Mouse (Mus musculus) limb, embryonic 13.5 days (tissue): ENCODE measurements around the gene Atat1. TPM values are rescaled to one million over a fixed set of nuclear protein-coding genes. Genes with fewer than 3 reads are reported as not detected.

Experiments used
- ATAC-seq: fragments of 200-750 bp; cut with Nextera tagmentation; 2 replicates; pipeline ENCODE4 v1.8.0; 2017; ENCODE audit warnings: low read depth, moderate number of reproducible peaks, moderate TSS enrichment; ENCODE audit not compliant: low FRiP score
- H3K27ac ChIP-seq: fragments of 300-500 bp; sonication (generic); 2 replicates; pipeline ENCODE4 v1.5.1; 2015; ENCODE audit warnings: inconsistent platforms, mild to moderate bottlenecking, moderate library complexity
- H3K27me3 ChIP-seq: fragments of 300-500 bp; sonication (generic); 2 replicates; pipeline ENCODE4 v1.6.1; 2015; ENCODE audit warnings: mild to moderate bottlenecking, inconsistent platforms
- H3K36me3 ChIP-seq: fragments of 300-500 bp; sonication (generic); 2 replicates; pipeline ENCODE4 v1.6.1; 2015; ENCODE audit warnings: inconsistent platforms, mild to moderate bottlenecking, moderate library complexity
- H3K4me1 ChIP-seq: fragments of 300-500 bp; sonication (generic); 2 replicates; pipeline ENCODE4 v1.6.1; 2015; ENCODE audit warnings: inconsistent platforms
- H3K4me2 ChIP-seq: fragments of 300-500 bp; sonication (generic); replicated peaks from 2 replicates; pipeline ENCODE4 v1.6.1; 2015; ENCODE audit warnings: inconsistent platforms, mild to moderate bottlenecking, moderate library complexity
- H3K4me3 ChIP-seq: fragments of 300-500 bp; sonication (generic); 2 replicates; pipeline ENCODE4 v1.5.1; 2015; ENCODE audit warnings: moderate library complexity, mild to moderate bottlenecking, inconsistent platforms
- H3K9ac ChIP-seq: fragments of 300-500 bp; sonication (generic); 2 replicates; pipeline ENCODE4 v1.6.1; 2015; ENCODE audit warnings: mild to moderate bottlenecking, inconsistent platforms
- H3K9me3 ChIP-seq: fragments of 300-500 bp; sonication (generic); 2 replicates; pipeline ENCODE4 v1.6.1; 2016; ENCODE audit warnings: inconsistent platforms
- WGBS: fragments of 180-500 bp; shearing (Covaris S2); methylation state at CpG from one replicate; pipeline ENCODE4 v1.1.7; 2015; 5-methylcytosine and 5-hydroxymethylcytosine counted together
- polyA plus RNA-seq: library from polyadenylated mRNA; unstranded; fragments of >200 nt; fragmentation: Nextera tagmentation; extraction: Ambion mirVana; gene quantifications from 2 replicates; pipeline ENCODE4 v1.2.1, GENCODE M21; 2015

Gene Atat1
- polyA plus RNA-seq, 1 experiment from 2014 or later: 139 TPM

DNA sequence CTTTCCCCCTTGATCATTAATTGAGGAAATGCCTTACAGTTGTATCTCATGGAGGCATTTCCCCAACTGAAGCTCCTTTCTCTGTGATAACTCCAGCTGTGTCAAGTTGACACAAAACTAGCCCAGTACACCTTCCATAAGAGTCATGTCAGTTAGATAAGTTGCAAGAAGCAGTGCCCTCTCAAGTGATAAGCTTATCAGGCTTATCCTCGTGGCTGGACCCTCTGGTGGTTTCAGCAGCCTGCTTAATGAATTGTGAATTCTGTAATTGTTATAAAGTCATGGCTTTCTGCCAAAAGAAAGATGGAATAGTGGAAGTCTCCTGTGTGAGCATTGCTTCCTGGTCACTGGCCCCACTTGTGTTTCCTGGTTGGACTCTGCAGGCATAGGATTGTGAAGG, 17.6 kb upstream of the Atat1 start:
- WGBS: 87% methylated on average over 1 of the region's 1 CpGs
- Histone ChIP-seq H3K27me3 (no peaks in the 10 kb centered on the region), H3K4me3 (no peak overlapping the region), H3K9me3 (no peaks in the 10 kb centered on the region), H3K4me1 (no peaks in the 10 kb centered on the region), H3K4me2 (no peak overlapping the region), H3K27ac (no peak overlapping the region), H3K36me3 (peaks cover 87% of the 10 kb centered on the region), H3K9ac (no peak overlapping the region)
- no peak for ATAC-seq

- Histone ChIP-seq H3K9ac (no peak overlapping the region), H3K36me3 (peaks cover 60% of the 10 kb centered on the region), H3K4me3 (no peak overlapping the region), H3K4me1 (peaks cover 22% of the 10 kb centered on the region), H3K27me3 (no peaks in the 10 kb centered on the region), H3K9me3 (no peaks in the 10 kb centered on the region), H3K27ac (no peak overlapping the region), H3K4me2 (no peak overlapping the region)
- ATAC-seq: no peak
- WGBS: 90% methylated on average over 4 of the region's 4 CpGs
These were observed 13.4 kb upstream of the Atat1 start for GRCm38 (mm10) chr17:35923281-35923680.

DNA sequence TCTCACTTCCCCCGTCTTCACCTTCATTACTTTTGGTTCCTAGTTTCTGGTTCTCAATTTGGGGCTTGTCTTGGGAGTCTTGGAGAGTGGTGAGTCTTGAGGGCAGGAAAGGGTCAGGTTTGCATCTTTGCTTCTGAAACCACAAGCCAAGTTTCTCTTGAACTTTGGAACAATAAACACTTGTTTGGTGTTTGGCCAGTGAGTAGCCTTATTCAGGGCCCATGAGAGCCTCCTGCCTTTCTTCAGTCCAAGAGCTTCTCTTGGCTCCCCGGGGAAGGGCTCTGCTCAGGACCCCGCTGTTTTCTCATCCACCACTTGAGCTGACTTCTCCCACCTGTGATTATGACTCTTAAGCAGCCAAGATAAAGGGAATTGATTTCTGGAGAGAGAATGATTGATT, 12.7 kb upstream of the Atat1 start:
- Histone ChIP-seq H3K27me3 (no peaks in the 10 kb centered on the region), H3K36me3 (peaks cover 53% of the 10 kb centered on the region), H3K4me1 (peaks cover 22% of the 10 kb centered on the region), H3K27ac (no peak overlapping the region), H3K9me3 (no peaks in the 10 kb centered on the region), H3K4me2 (no peak overlapping the region), H3K4me3 (no peak overlapping the region), H3K9ac (no peak overlapping the region)
- WGBS: 83% methylated on average over 3 of the region's 3 CpGs
- ATAC-seq: no peak

- Histone ChIP-seq H3K27ac (no peak overlapping the region), H3K4me2 (no peak overlapping the region), H3K27me3 (no peaks in the 10 kb centered on the region), H3K9me3 (no peaks in the 10 kb centered on the region), H3K4me3 (no peak overlapping the region), H3K4me1 (peaks cover 22% of the 10 kb centered on the region), H3K9ac (no peak overlapping the region), H3K36me3 (peaks cover 45% of the 10 kb centered on the region)
- 82% methylated on average over 4 of the region's 4 CpGs for WGBS
- no peak for ATAC-seq
These were observed 11.8 kb upstream of the Atat1 start for GRCm38 (mm10) chr17:35921710-35922109.

GRCm38 (mm10) chr17:35920862-35921562, 11.1 kb upstream of the Atat1 start:
- Histone ChIP-seq H3K27ac (peak overlapping the region; percentile 87; the same call in 1 of the 2 replicates), H3K36me3 (peaks cover 38% of the 10 kb centered on the region), H3K9me3 (no peaks in the 10 kb centered on the region), H3K27me3 (no peaks in the 10 kb centered on the region), H3K4me2 (no peak overlapping the region), H3K4me3 (no peak overlapping the region), H3K9ac (no peak overlapping the region), H3K4me1 (peaks cover 22% of the 10 kb centered on the region)
- WGBS: 75% methylated on average over 5 of the region's 5 CpGs
- no peak for ATAC-seq

GRCm38 (mm10) chr17:35920384-35920783, 10.5 kb upstream of the Atat1 start:
- 90% methylated on average over 1 of the region's 1 CpGs for WGBS
- H3K36me3 ChIP-seq: peaks cover 33% of the 10 kb centered on the region
- H3K27me3 ChIP-seq: no peaks in the 10 kb centered on the region
- peak overlapping the region; percentile 87; the same call in 1 of the 2 replicates for H3K27ac ChIP-seq
- H3K9me3 ChIP-seq: no peaks in the 10 kb centered on the region
- H3K4me1 ChIP-seq: peaks cover 25% of the 10 kb centered on the region
- peak overlapping the region; percentile 95 for H3K4me2 ChIP-seq
- ATAC-seq: no peak
- H3K4me3 ChIP-seq: 0 out of 2 replicates have a peak overlapping the region, but pooled peaks have one; percentile 79
- 0 out of 2 replicates have a peak overlapping the region, but pooled peaks have one; percentile 65 for H3K9ac ChIP-seq

DNA sequence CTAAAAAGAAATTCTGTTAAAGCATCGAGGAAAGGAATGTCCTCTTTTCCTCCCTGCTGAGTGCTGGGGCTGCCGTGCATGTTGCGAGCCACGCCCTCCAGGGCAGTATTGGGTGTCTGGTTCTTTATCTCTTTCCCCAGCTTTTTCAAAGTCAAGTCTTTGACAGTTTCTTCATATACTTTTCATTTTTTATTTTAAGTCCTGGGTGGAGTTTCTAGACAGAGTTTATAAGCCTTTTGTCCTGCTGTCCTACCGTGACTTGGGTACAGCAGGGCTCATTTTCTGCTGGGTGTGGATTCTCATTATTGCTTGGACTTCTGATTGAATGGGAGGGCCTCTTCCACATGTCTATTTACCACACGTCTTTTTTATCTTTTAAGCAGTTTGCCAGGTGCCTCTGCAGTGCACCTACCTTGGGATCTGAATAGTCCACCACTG, 10.0 kb upstream of the Atat1 start:
- Histone ChIP-seq H3K36me3 (peaks cover 28% of the 10 kb centered on the region), H3K27ac (peak overlapping the region; percentile 87; the same call in 1 of the 2 replicates)

GRCm38 (mm10) chr17:35919060-35919715, 9.3 kb upstream of the Atat1 start:
- Histone ChIP-seq H3K4me2 (peak overlapping the region; percentile 95), H3K4me3 (peak overlapping the region; percentile 79), H3K36me3 (peaks cover 25% of the 10 kb centered on the region), H3K27ac (peak overlapping the region; percentile 98), H3K27me3 (no peaks in the 10 kb centered on the region), H3K9me3 (no peaks in the 10 kb centered on the region), H3K9ac (peak overlapping the region; percentile 95), H3K4me1 (peaks cover 32% of the 10 kb centered on the region)
- peak; percentile 50 for ATAC-seq
- WGBS: 19% methylated on average over 7 of the region's 7 CpGs

More for the DNA sequence above, 10.0 kb upstream of the Atat1 start:
- no peak for ATAC-seq
- H3K4me1 ChIP-seq: peaks cover 30% of the 10 kb centered on the region
- 52% methylated on average over 6 of the region's 6 CpGs for WGBS
- no peaks in the 10 kb centered on the region for H3K9me3 ChIP-seq
- H3K4me2 ChIP-seq: peak overlapping the region; percentile 95
- peak overlapping the region; percentile 65 for H3K9ac ChIP-seq
- no peaks in the 10 kb centered on the region for H3K27me3 ChIP-seq
- peak overlapping the region; percentile 79 for H3K4me3 ChIP-seq

DNA sequence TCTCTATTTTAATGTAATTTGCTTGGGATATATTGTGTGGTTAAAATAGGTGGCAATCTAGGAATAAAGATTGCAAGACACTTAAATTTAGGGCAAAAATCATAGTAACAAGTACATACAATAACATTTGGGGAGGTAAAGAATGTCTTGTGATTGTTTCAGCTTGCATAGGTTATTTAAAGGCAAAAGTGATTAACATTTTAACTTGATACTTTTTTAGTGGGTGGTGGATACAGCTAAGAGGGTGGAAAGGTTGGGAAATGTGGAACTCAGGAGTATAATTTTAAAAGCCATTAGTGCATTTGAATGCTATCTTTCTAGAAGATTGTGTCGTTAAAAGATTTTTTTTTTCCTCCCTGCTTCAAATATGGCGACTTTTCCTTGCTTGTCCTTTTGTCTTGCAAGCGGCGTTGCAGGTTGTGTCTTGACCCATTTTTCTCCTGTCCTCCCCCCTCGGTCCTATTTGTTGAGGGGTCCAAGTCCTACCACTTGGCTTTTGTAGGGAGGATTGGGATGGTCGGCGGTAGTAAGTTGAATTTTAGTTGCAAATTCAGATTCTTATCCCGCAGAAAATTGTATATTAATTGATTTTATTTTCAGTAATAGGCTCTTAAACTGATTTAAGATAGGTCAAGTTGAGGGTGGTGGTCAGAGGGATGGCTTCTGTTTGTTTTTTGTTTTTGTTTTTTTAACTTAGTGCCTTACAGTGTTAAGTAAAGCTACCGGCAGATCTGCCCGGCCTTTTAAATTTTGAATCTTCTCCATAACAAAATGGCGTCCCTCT, 8.6 kb upstream of the Atat1 start:
- peak overlapping the region; percentile 98 for H3K27ac ChIP-seq
- no peak for ATAC-seq
- H3K9ac ChIP-seq: peak overlapping the region; percentile 95
- peak overlapping the region; percentile 79 for H3K4me3 ChIP-seq
- peak overlapping the region; percentile 95 for H3K4me2 ChIP-seq
- H3K9me3 ChIP-seq: no peaks in the 10 kb centered on the region
- H3K36me3 ChIP-seq: peaks cover 24% of the 10 kb centered on the region
- under 1% methylated on average over 11 of the region's 11 CpGs for WGBS
- H3K27me3 ChIP-seq: no peaks in the 10 kb centered on the region
- peaks cover 32% of the 10 kb centered on the region for H3K4me1 ChIP-seq

DNA sequence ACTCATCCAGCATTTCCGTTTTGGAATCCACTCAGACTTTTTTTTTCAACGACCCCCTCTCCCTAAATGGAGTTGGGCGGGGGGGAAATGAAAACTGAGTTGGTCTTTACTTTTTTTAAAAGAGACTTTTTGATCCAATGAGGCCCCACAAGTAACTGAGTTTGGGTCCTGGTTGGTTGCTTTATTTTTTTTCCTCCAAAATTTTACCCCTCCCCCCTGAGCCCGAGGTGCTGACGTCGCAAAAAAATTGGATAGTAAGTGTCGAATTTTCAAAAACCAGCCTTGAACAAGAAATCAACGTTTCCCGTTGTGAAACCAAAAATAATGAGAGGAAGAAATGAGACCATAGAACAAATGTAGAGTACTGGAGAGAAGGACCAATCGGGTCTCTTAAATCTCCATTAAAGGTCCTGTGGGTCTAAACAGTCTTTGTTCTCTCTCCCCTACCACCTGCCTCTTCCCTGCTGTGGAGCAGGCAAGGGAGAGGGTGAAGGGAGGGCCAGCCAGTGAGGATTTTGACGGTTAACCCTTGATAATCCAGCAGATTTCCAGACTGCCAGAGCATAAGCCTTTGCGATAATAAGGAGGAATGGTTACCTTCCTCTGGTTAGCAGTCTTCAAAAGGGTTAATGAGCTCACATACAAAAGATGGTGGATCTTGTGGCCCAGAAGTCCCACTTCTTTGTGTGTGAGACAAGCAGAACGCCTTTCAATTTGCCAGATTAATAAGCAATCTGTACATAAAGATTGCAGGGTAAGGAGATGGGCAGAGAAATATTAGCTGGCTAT, 7.8 kb upstream of the Atat1 start:
- H3K27me3 ChIP-seq: no peaks in the 10 kb centered on the region
- H3K9ac ChIP-seq: peak overlapping the region; percentile 95
- H3K36me3 ChIP-seq: peaks cover 24% of the 10 kb centered on the region
- H3K9me3 ChIP-seq: no peaks in the 10 kb centered on the region
- H3K4me2 ChIP-seq: peak overlapping the region; percentile 95
- peaks cover 32% of the 10 kb centered on the region for H3K4me1 ChIP-seq
- peak overlapping the region; percentile 98 for H3K27ac ChIP-seq
- peak overlapping the region; percentile 79 for H3K4me3 ChIP-seq
- ATAC-seq: no peak
- WGBS: under 1% methylated on average over 13 of the region's 13 CpGs

GRCm38 (mm10) chr17:35917143-35917462, 7.2 kb upstream of the Atat1 start:
- Histone ChIP-seq H3K4me1 (peaks cover 32% of the 10 kb centered on the region), H3K4me3 (peak overlapping the region; percentile 79), H3K27ac (peak overlapping the region; percentile 98), H3K9me3 (no peaks in the 10 kb centered on the region), H3K9ac (peak overlapping the region; percentile 95), H3K36me3 (peaks cover 29% of the 10 kb centered on the region), H3K27me3 (no peaks in the 10 kb centered on the region), H3K4me2 (peak overlapping the region; percentile 95)
- no peak for ATAC-seq
- 1% methylated on average over 8 of the region's 8 CpGs for WGBS
